8 mouse cellular contexts compared by ENCODE assay signal in the genomic region with DNA sequence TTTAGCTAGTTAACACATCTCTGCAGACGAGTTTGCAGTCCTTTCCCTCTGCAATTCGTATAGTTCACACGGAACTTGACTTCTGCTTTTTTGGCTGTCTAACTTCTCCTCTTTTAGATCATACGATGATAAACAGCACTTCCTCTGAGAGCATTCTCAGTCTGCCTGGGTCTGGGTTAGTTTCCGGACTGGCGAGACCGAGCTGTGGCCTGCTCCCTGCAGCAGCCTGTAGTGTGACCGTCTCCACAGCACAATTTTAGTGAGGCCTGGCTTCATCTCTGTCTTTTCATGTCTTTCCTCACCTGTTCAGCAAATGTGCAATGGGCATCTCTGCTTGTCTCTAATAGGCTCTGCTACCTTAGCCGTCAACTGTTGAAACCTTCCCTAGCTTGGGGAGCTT.
A peak's percentile ranks its signal among the peaks of the same experiment; 100 is the strongest.
DNase-seq lines count a peak whose midpoint lies in the region; ATAC-seq and TF ChIP-seq lines count a peak whose summit lies in the region.

No protein-coding gene starts in this region.

- no peaks in the 10 kb centered on the region for H3K9me3 ChIP-seq in liver, embryonic 14.5 days (ENCODE audit: control insufficient read depth, low read length)

- no peak overlapping the region for H3K9ac ChIP-seq in liver, embryonic 14.5 days (replicated peaks)

- peak; percentile 56; the same call in 1 of the 2 replicates for ATAC-seq in liver, embryonic 14.5 days (ENCODE audit: insufficient read depth)

- peaks cover 0 to 5% of the 10 kb centered on the region in 2 experiments; a peak in 1 of 4 replicates for H3K4me1 ChIP-seq in liver, embryonic 14.5 days (replicated peaks; ENCODE audit: control insufficient read depth in 2 of 2, insufficient read depth in 2 of 2, low read length in 1 of 2)
- H3K4me1 ChIP-seq in spleen, adult 2 months (ENCODE audit: control insufficient read depth, insufficient read depth, insufficient read length): peaks cover 25% of the 10 kb centered on the region

- no peak for TF ChIP-seq CTCF in gastrocnemius, adult 2 months (IDR thresholded peaks at IDR 0.05)
- TF ChIP-seq CTCF in liver, embryonic 14.5 days (IDR thresholded peaks at IDR 0.05; ENCODE audit: low read depth): no peak
- no peak for TF ChIP-seq CTCF in spleen, adult 2 months (IDR thresholded peaks at IDR 0.05; ENCODE audit: extremely low read depth, insufficient read depth, insufficient read length, insufficient replicate concordance)

- no peak for TF ChIP-seq EP300 in liver, embryonic 14.5 days (IDR thresholded peaks at IDR 0.05; ENCODE audit: low read depth)

- TF ChIP-seq POLR2A in spleen, adult 2 months (IDR thresholded peaks at IDR 0.05; ENCODE audit: low read depth, low read length): peak; percentile 62; the same call in 1 of the 2 replicates

- intact Hi-C loops in gastrocnemius, adult 2 months (cut with DNase I): loop anchor here (5.0 kb wide), 1 partner anchor 86 kb away; a partner anchor contains a TSS

- 13% methylated on average over 9 of the region's 9 CpGs for WGBS in liver, embryonic 14.5 days (ENCODE audit: insufficient replicate concordance)
- 3% methylated on average over 9 of the region's 9 CpGs for WGBS in spleen, adult 2 months

- no peaks in the 10 kb centered on the region for H3K36me3 ChIP-seq in liver, embryonic 14.5 days (replicated peaks; ENCODE audit: control insufficient read depth, insufficient read depth, low read depth)
- no peaks in the 10 kb centered on the region for H3K36me3 ChIP-seq in spleen, adult 2 months (ENCODE audit: control insufficient read depth, insufficient read depth, low read length)

- no peak for DNase-seq in gastrocnemius, adult 2 months
- no peak for DNase-seq in gastrocnemius, postnatal 4 days (ENCODE audit: low spot score in 2 of 2)
- peak; percentile 49 for DNase-seq in brain, adult 2 months (ENCODE audit: low read depth, low spot score)
- DNase-seq in liver, embryonic 14.5 days (ENCODE audit: low read depth in 3 of 3, low spot score in 3 of 3): peak in 1 of 3 experiments; percentile 19
- DNase-seq in spleen, adult 2 months (ENCODE audit: low read depth in 1 of 2, low spot score in 2 of 2): peak; percentile 55 to 72
- no peak for DNase-seq in ovary, postnatal 36 days (ENCODE audit: low spot score)
- DNase-seq in MN1 (ENCODE audit: low spot score): no peak
- no peak for DNase-seq in gastrocnemius, adult 8-10 months (ENCODE audit: low spot score in 2 of 2)

- H3K27ac ChIP-seq in gastrocnemius, adult 2 months: peak overlapping the region; percentile 66
- no peak overlapping the region; the same call in 1 of the 2 replicates for H3K27ac ChIP-seq in liver, embryonic 14.5 days
- H3K27ac ChIP-seq in spleen, adult 2 months (ENCODE audit: insufficient read depth, low read length): peak overlapping the region; percentile 87

- no peak overlapping the region for H3K4me3 ChIP-seq in gastrocnemius, adult 2 months
- H3K4me3 ChIP-seq in liver, embryonic 14.5 days (ENCODE audit: insufficient read depth in 1 of 2, low read depth in 2 of 2, low read length in 2 of 2): no peak overlapping the region
- H3K4me3 ChIP-seq in spleen, adult 2 months (ENCODE audit: extremely low read depth, insufficient read depth, insufficient read length): no peak overlapping the region

- H3K27me3 ChIP-seq in liver, embryonic 14.5 days (ENCODE audit: control insufficient read depth, insufficient read depth, low read length): no peaks in the 10 kb centered on the region
- no peaks in the 10 kb centered on the region for H3K27me3 ChIP-seq in spleen, adult 2 months (ENCODE audit: control insufficient read depth, insufficient read depth, low read length)

- no peak overlapping the region for H3K4me2 ChIP-seq in liver, embryonic 14.5 days (ENCODE audit: low read depth)

Comparison
In these comparisons a context has a peak if more than half of its experiments do, and no peak if none do; other contexts are left out.
1. DNase-seq: peak in brain, adult 2 months (single experiment) and spleen, adult 2 months (2 of 2); none in gastrocnemius, adult 2 months (single experiment), gastrocnemius, postnatal 4 days (0 of 2), ovary, postnatal 36 days (single experiment), MN1 (single experiment) and gastrocnemius, adult 8-10 months (0 of 2).